Mouse (Mus musculus) lung, postnatal 0 days (tissue): ENCODE measurements around the gene Tubb5. TPM values are rescaled to one million over a fixed set of nuclear protein-coding genes. Genes with fewer than 3 reads are reported as not detected.

Experiments
- ATAC-seq: fragments of 200-750 bp; cut with Nextera tagmentation; 2 replicates; pipeline ENCODE4 v1.8.0; 2017; ENCODE audit warnings: moderate library complexity
- DNase-seq: peaks from one replicate; pipeline ENCODE4 v3.0.0-alpha.2; 2016; ENCODE audit warnings: low spot score
- H3K27ac ChIP-seq: fragments of 300-500 bp; sonication (generic); 2 replicates; pipeline ENCODE4 v1.5.1; 2014; ENCODE audit warnings: antibody characterized with exemption, mild to moderate bottlenecking, low read length, mixed read lengths
- H3K27me3 ChIP-seq: fragments of 300-500 bp; sonication (generic); replicated peaks from 2 replicates; pipeline ENCODE4 v1.6.1; 2014; ENCODE audit warnings: low read length, mixed read lengths; ENCODE audit not compliant: insufficient read depth
- H3K36me3 ChIP-seq: fragments of 300-500 bp; sonication (generic); 2 replicates; pipeline ENCODE4 v1.6.1; 2014; ENCODE audit warnings: low read length, mixed read lengths; ENCODE audit not compliant: insufficient read depth
- H3K4me1 ChIP-seq: fragments of 300-500 bp; sonication (generic); 2 replicates; pipeline ENCODE4 v1.6.1; 2014; ENCODE audit warnings: antibody characterized with exemption, low read depth, low read length, mixed read lengths; ENCODE audit not compliant: insufficient read depth
- H3K4me2 ChIP-seq: fragments of 300-500 bp; sonication (generic); replicated peaks from 2 replicates; pipeline ENCODE4 v1.6.1; 2014; ENCODE audit warnings: low read depth, mild to moderate bottlenecking, low read length, moderate library complexity, mixed read lengths
- H3K4me3 ChIP-seq: fragments of 300-500 bp; sonication (generic); 2 replicates; pipeline ENCODE4 v1.5.1; 2014; ENCODE audit warnings: low read depth, low read length
- H3K9ac ChIP-seq: fragments of 300-500 bp; sonication (generic); replicated peaks from 2 replicates; pipeline ENCODE4 v1.6.1; 2014; ENCODE audit warnings: low read depth, mild to moderate bottlenecking
- H3K9me3 ChIP-seq: fragments of 300-500 bp; sonication (generic); 2 replicates; pipeline ENCODE4 v1.6.1; 2016; ENCODE audit warnings: low read length, mixed read lengths
- CTCF ChIP-seq: IDR thresholded peaks from 2 replicates; pipeline ENCODE4 v1.5.1; 2016; ENCODE audit warnings: antibody characterized with exemption, mild to moderate bottlenecking
- EP300 ChIP-seq: IDR thresholded peaks from 2 replicates; pipeline ENCODE4 v1.6.1; 2016; ENCODE audit warnings: antibody characterized with exemption, mild to moderate bottlenecking, control low read depth
- WGBS: fragments of 180-500 bp; shearing (Covaris S2); extraction: QIAGEN DNeasy Blood & Tissue Kit; methylation state at CpG from one replicate; pipeline ENCODE4 v1.1.7; 2014; 5-methylcytosine and 5-hydroxymethylcytosine counted together
- polyA plus RNA-seq: library from polyadenylated mRNA; unstranded; fragments of >200 nt; fragmentation: Nextera tagmentation; extraction: Ambion mirVana; gene quantifications from 2 replicates; pipeline ENCODE4 v1.2.1, GENCODE M21; 2015

Gene Tubb5
- 292 and 298 TPM in 2 replicates for polyA plus RNA-seq

GRCm38 (mm10) chr17:35838122-35838544, at the start of gene Tubb5:
Tubb5 (minus strand) TSS chr17:35838306.
- peaks cover 11% of the 10 kb centered on the region; the same call in 1 of the 2 replicates for H3K4me1 ChIP-seq
- H3K9me3 ChIP-seq = no peaks in the 10 kb centered on the region
- H3K27me3 ChIP-seq = no peaks in the 10 kb centered on the region
- peak within 1 kb of the TSS; percentile 90 for H3K27ac ChIP-seq
- ATAC-seq = peak; percentile 77
- peak within 1 kb of the TSS; percentile 61 for H3K4me3 ChIP-seq
- WGBS = under 1% methylated on average over 29 of the region's 29 CpGs
- peak within 1 kb of the TSS; percentile 74 for H3K9ac ChIP-seq
- peaks cover 22% of the 10 kb centered on the region for H3K36me3 ChIP-seq
- no peak for TF ChIP-seq EP300
- TF ChIP-seq CTCF = no peak
- peak; percentile 99 for DNase-seq
- peak within 1 kb of the TSS; percentile 89 for H3K4me2 ChIP-seq

GRCm38 (mm10) chr17:35887725-35888124, 49.6 kb upstream of the Tubb5 start:
- 75% methylated on average over 12 of the region's 17 CpGs for WGBS
- DNase-seq = no peak
- peaks cover 58% of the 10 kb centered on the region for H3K36me3 ChIP-seq
- no peak for ATAC-seq
- no peak overlapping the region for H3K4me2 ChIP-seq
- no peaks in the 10 kb centered on the region for H3K4me1 ChIP-seq
- H3K9ac ChIP-seq = no peak overlapping the region
- H3K27ac ChIP-seq = no peak overlapping the region
- H3K27me3 ChIP-seq = no peaks in the 10 kb centered on the region
- H3K9me3 ChIP-seq = no peaks in the 10 kb centered on the region
- no peak for TF ChIP-seq CTCF
- H3K4me3 ChIP-seq = no peak overlapping the region

GRCm38 (mm10) chr17:35883777-35884176, 45.7 kb upstream of the Tubb5 start:
- peaks cover 4% of the 10 kb centered on the region for H3K4me1 ChIP-seq
- ATAC-seq = no peak
- H3K9me3 ChIP-seq = no peaks in the 10 kb centered on the region
- H3K36me3 ChIP-seq = peaks cover 41% of the 10 kb centered on the region
- H3K4me2 ChIP-seq = no peak overlapping the region
- WGBS = 95% methylated on average over 14 of the region's 14 CpGs
- H3K4me3 ChIP-seq = no peak overlapping the region
- no peak for DNase-seq
- H3K9ac ChIP-seq = no peak overlapping the region
- H3K27me3 ChIP-seq = no peaks in the 10 kb centered on the region
- H3K27ac ChIP-seq = no peak overlapping the region
- TF ChIP-seq CTCF (no peak), EP300 (no peak)

- H3K4me1 ChIP-seq = peaks cover 4% of the 10 kb centered on the region
- WGBS = 93% methylated on average over 17 of the region's 17 CpGs
- H3K4me2 ChIP-seq = no peak overlapping the region
- H3K4me3 ChIP-seq = no peak overlapping the region
- no peak overlapping the region for H3K27ac ChIP-seq
- H3K36me3 ChIP-seq = peaks cover 35% of the 10 kb centered on the region
- TF ChIP-seq CTCF = no peak
- TF ChIP-seq EP300 = no peak
- DNase-seq (no peak), ATAC-seq (no peak)
- H3K27me3 ChIP-seq = no peaks in the 10 kb centered on the region
- no peaks in the 10 kb centered on the region for H3K9me3 ChIP-seq
- no peak overlapping the region for H3K9ac ChIP-seq
These were observed 44.8 kb upstream of the Tubb5 start for GRCm38 (mm10) chr17:35882924-35883323.

- Histone ChIP-seq H3K27ac (peak within 1 kb of the TSS; percentile 65), H3K27me3 (no peaks in the 10 kb centered on the region), H3K9ac (peak within 1 kb of the TSS; percentile 58), H3K4me3 (peak within 1 kb of the TSS; percentile 86), H3K4me2 (peak within 1 kb of the TSS; percentile 63), H3K4me1 (peaks cover 4% of the 10 kb centered on the region), H3K9me3 (no peaks in the 10 kb centered on the region), H3K36me3 (peaks cover 18% of the 10 kb centered on the region)
- ATAC-seq (peak; percentile 93), DNase-seq (peak; percentile 97)
- TF ChIP-seq CTCF = peak; percentile 88
- TF ChIP-seq EP300 = peak; percentile 66
- WGBS = 5% methylated on average over 66 of the region's 66 CpGs
These were observed 41.3 kb upstream of the Tubb5 start, which contains the start of gene Dhx16 for GRCm38 (mm10) chr17:35879245-35880057. Dhx16 (plus strand) TSS chr17:35879819.

GRCm38 (mm10) chr17:35874721-35875120, 36.6 kb upstream of the Tubb5 start:
- no peak overlapping the region for H3K4me2 ChIP-seq
- TF ChIP-seq EP300 (no peak), CTCF (no peak)
- H3K27ac ChIP-seq = no peak overlapping the region
- H3K9ac ChIP-seq = no peak overlapping the region
- no peaks in the 10 kb centered on the region for H3K27me3 ChIP-seq
- ATAC-seq = no peak
- no peaks in the 10 kb centered on the region for H3K36me3 ChIP-seq
- H3K4me3 ChIP-seq = no peak overlapping the region
- whole genome bisulfite sequencing = 73% methylated on average over 6 of the region's 6 CpGs
- no peaks in the 10 kb centered on the region for H3K9me3 ChIP-seq
- peaks cover 2% of the 10 kb centered on the region; the same call in 1 of the 2 replicates for H3K4me1 ChIP-seq
- DNase-seq = no peak
